Mouse (Mus musculus): ENCODE measurements around the gene Slc4a11. TPM values are rescaled to one million over a fixed set of nuclear protein-coding genes. Genes with fewer than 3 reads are reported as not detected.

Gene Slc4a11
- polyA plus RNA-seq, 1 experiment from 2014 or later = 0.14 TPM

DNA sequence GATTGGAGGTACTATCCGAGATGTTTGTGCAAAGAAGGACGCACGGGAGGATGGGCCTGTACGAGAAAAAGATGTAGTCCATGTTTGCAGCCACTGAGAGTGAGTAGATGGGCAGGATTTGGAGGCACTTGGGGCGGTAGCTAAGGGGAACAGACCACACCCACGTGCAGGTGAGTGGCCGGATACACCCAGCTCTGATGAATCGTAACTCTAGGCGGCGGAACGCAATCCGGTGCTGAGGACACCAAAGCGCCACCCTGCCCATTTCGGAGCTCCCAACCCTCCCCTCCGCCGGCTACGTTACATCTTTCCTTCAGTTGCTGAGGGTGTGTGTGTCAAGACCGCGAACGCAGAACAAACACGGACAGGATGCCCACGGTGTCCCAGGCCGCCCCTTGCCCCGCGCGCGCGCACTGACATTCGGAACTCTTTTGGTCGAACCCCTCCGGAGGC, 593 bp downstream of the Slc4a11 start:
- Histone ChIP-seq H3K4me3 (ENCODE audit: low read depth, low read length) (peak overlapping the region; percentile 55), H3K4me2 (ENCODE audit: low read length) (peak overlapping the region; percentile 100), H3K27ac (ENCODE audit: low read depth) (no peak overlapping the region), H3K27me3 (replicated peaks; ENCODE audit: control insufficient read depth, insufficient read depth, low read length) (peaks cover 46% of the 10 kb centered on the region), H3K9me3 (ENCODE audit: control insufficient read depth, low read length) (no peaks in the 10 kb centered on the region), H3K9ac (ENCODE audit: low read length) (peak overlapping the region; percentile 36), H3K4me1 (replicated peaks; ENCODE audit: control insufficient read depth, insufficient read depth, low read length) (0 out of 2 replicates have a peak, but pooled peaks cover 3% of the 10 kb centered on the region), H3K36me3 (ENCODE audit: control insufficient read depth, insufficient read depth, low read length) (no peaks in the 10 kb centered on the region)
- ATAC-seq (replicated peaks; ENCODE audit: low FRiP score, low TSS enrichment, low read depth) (peak; percentile 43), DNase-seq (ENCODE audit: low spot score) (peak; percentile 56)
- under 1% methylated on average over 31 of the region's 31 CpGs for WGBS

DNA sequence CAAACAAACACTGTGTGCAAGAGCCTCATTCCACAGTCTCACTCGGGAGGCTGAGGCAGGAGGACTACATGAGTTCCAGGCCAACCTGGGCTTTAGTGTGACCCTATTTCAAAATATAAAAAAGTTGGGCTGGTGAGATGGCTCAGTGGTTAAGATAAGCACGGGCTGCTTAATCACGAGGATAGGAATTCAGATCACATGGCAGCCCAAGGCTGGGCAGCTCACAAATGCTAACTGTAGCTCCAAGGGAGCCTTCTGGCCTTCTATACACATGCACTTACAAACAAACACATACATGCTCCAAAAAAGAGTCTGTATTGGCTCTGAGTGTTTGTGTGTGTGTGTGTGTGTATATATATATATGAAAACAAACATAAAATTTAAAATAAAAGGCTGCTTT, 3.8 kb downstream of the Slc4a11 start:
- Histone ChIP-seq H3K27me3 (replicated peaks; ENCODE audit: control insufficient read depth, insufficient read depth, low read length) (peaks cover 36% of the 10 kb centered on the region), H3K4me3 (ENCODE audit: low read depth, low read length) (no peak overlapping the region), H3K4me2 (ENCODE audit: low read length) (no peak overlapping the region), H3K27ac (ENCODE audit: low read depth) (no peak overlapping the region), H3K4me1 (replicated peaks; ENCODE audit: control insufficient read depth, insufficient read depth, low read length) (0 out of 2 replicates have a peak, but pooled peaks cover 3% of the 10 kb centered on the region), H3K9ac (ENCODE audit: low read length) (no peak overlapping the region), H3K9me3 (ENCODE audit: control insufficient read depth, low read length) (no peaks in the 10 kb centered on the region), H3K36me3 (ENCODE audit: control insufficient read depth, insufficient read depth, low read length) (no peaks in the 10 kb centered on the region)
- DNase-seq (ENCODE audit: low spot score) = no peak
- ATAC-seq (replicated peaks; ENCODE audit: low FRiP score, low TSS enrichment, low read depth) = no peak
- WGBS = 42% methylated on average over 3 of the region's 3 CpGs

DNA sequence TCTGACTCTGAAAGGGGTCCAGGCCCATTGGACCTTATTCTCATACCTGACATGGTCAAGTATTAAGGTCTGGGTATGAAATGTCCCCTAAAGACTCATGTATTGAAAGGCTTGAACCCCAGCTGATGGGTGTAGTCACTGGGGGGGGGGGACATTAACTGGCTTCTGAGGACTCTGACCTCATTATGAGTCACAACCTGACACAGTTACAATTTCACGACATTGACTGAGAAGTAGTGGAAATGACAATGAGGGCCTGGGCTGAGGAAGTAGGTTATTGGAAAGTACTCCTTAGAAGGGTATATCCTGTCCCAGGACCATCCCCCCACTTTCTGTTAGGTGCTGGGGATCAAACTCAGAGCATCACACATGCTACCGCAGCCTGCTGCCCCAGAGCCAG, 8.3 kb downstream of the Slc4a11 start:
- H3K9ac ChIP-seq (ENCODE audit: low read length) = no peak overlapping the region
- 79% methylated on average over 2 of the region's 2 CpGs for WGBS
- DNase-seq (ENCODE audit: low spot score) (no peak), ATAC-seq (replicated peaks; ENCODE audit: low FRiP score, low TSS enrichment, low read depth) (no peak)
- H3K27ac ChIP-seq (ENCODE audit: low read depth) = no peak overlapping the region
- H3K4me3 ChIP-seq (ENCODE audit: low read depth, low read length) = no peak overlapping the region
- H3K9me3 ChIP-seq (ENCODE audit: control insufficient read depth, low read length) = no peaks in the 10 kb centered on the region
- H3K4me1 ChIP-seq (replicated peaks; ENCODE audit: control insufficient read depth, insufficient read depth, low read length) = no peaks in the 10 kb centered on the region
- no peaks in the 10 kb centered on the region for H3K27me3 ChIP-seq (replicated peaks; ENCODE audit: control insufficient read depth, insufficient read depth, low read length)
- H3K4me2 ChIP-seq (ENCODE audit: low read length) = no peak overlapping the region
- H3K36me3 ChIP-seq (ENCODE audit: control insufficient read depth, insufficient read depth, low read length) = peaks cover 8% of the 10 kb centered on the region; the same call in 1 of the 2 replicates

DNA sequence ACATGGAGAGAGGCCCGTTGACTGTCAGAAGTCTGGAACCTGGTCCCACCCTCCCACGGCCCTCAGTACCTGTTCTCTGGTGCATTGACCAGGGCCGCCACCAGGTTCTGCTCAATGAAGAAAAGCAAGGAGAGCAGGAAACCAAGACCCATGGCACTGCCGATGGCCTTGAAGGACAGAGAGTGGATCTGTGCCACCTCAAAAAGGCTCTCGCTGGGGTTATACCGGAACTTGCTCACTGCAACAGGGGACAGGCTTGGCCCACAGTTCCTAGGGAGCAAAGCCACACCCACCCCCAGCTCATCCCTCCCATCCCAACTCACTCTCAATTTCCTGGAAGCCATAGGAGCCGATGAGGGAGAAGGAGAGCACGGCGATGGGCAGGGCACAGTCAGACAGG, 11.9 kb downstream of the Slc4a11 start:
- H3K4me2 ChIP-seq (ENCODE audit: low read length) = no peak overlapping the region
- H3K4me1 ChIP-seq (replicated peaks; ENCODE audit: control insufficient read depth, insufficient read depth, low read length) = no peaks in the 10 kb centered on the region
- no peaks in the 10 kb centered on the region for H3K9me3 ChIP-seq (ENCODE audit: control insufficient read depth, low read length)
- peaks cover 32% of the 10 kb centered on the region for H3K36me3 ChIP-seq (ENCODE audit: control insufficient read depth, insufficient read depth, low read length)
- DNase-seq (ENCODE audit: low spot score) (no peak), ATAC-seq (replicated peaks; ENCODE audit: low FRiP score, low TSS enrichment, low read depth) (no peak)
- H3K4me3 ChIP-seq (ENCODE audit: low read depth, low read length) = no peak overlapping the region
- no peak overlapping the region for H3K9ac ChIP-seq (ENCODE audit: low read length)
- WGBS = 87% methylated on average over 9 of the region's 9 CpGs
- no peaks in the 10 kb centered on the region for H3K27me3 ChIP-seq (replicated peaks; ENCODE audit: control insufficient read depth, insufficient read depth, low read length)
- H3K27ac ChIP-seq (ENCODE audit: low read depth) = no peak overlapping the region

DNA sequence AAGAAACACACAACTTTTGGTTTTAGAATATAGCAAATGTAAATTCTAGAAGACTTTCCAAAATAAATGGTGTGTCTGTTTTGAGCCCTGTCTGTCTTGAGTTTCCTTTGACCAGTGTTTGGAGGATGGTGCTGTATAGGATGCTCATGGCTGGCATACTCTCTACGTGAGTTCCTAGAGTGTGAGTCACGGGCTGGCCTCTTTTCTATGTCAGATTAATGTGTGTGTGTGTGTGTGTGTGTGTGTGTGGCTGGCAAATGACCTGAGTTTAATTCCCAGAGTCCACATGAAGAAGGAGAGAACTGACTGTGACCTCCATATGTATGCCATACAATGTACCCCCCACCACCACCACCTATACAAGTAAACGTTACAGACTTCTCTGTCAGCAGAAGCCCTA, 15.8 kb downstream of the Slc4a11 start:
- H3K27me3 ChIP-seq (replicated peaks; ENCODE audit: control insufficient read depth, insufficient read depth, low read length) = no peaks in the 10 kb centered on the region
- no peak for ATAC-seq (replicated peaks; ENCODE audit: low FRiP score, low TSS enrichment, low read depth)
- H3K4me2 ChIP-seq (ENCODE audit: low read length) = no peak overlapping the region
- no peak overlapping the region for H3K4me3 ChIP-seq (ENCODE audit: low read depth, low read length)
- H3K27ac ChIP-seq (ENCODE audit: low read depth) = no peak overlapping the region
- no peaks in the 10 kb centered on the region for H3K9me3 ChIP-seq (ENCODE audit: control insufficient read depth, low read length)
- no peak for DNase-seq (ENCODE audit: low spot score)
- H3K36me3 ChIP-seq (ENCODE audit: control insufficient read depth, insufficient read depth, low read length) = peaks cover 71% of the 10 kb centered on the region
- no peak overlapping the region for H3K9ac ChIP-seq (ENCODE audit: low read length)
- no peaks in the 10 kb centered on the region for H3K4me1 ChIP-seq (replicated peaks; ENCODE audit: control insufficient read depth, insufficient read depth, low read length)
- WGBS = 90% methylated on average over 3 of the region's 3 CpGs

DNA sequence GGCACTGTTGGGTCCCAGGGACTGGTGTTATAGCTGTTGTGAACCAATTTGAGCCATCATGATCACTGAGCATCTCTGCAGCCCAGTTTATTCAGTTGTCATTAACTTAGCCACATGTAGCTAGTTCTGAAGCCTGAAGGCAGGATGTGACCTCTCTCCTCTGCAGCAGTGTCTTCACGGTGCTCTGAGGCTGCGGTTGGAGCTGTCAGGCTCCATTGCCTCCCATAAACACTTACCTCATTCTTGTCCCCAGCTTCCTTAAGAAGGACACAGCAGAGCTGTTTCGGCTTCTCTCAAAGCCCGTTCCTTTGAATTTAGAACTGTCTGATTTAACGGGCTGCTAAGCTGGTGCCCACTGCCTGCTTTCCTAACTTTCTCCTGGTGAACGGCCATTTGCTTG, 17.4 kb downstream of the Slc4a11 start:
- Histone ChIP-seq H3K9ac (ENCODE audit: low read length) (no peak overlapping the region), H3K4me2 (ENCODE audit: low read length) (no peak overlapping the region), H3K27me3 (replicated peaks; ENCODE audit: control insufficient read depth, insufficient read depth, low read length) (no peaks in the 10 kb centered on the region), H3K4me3 (ENCODE audit: low read depth, low read length) (no peak overlapping the region), H3K36me3 (ENCODE audit: control insufficient read depth, insufficient read depth, low read length) (peaks cover 87% of the 10 kb centered on the region), H3K9me3 (ENCODE audit: control insufficient read depth, low read length) (no peaks in the 10 kb centered on the region), H3K4me1 (replicated peaks; ENCODE audit: control insufficient read depth, insufficient read depth, low read length) (no peaks in the 10 kb centered on the region), H3K27ac (ENCODE audit: low read depth) (no peak overlapping the region)
- 97% methylated on average over 6 of the region's 6 CpGs for WGBS
- DNase-seq (ENCODE audit: low spot score) = no peak
- no peak for ATAC-seq (replicated peaks; ENCODE audit: low FRiP score, low TSS enrichment, low read depth)

DNA sequence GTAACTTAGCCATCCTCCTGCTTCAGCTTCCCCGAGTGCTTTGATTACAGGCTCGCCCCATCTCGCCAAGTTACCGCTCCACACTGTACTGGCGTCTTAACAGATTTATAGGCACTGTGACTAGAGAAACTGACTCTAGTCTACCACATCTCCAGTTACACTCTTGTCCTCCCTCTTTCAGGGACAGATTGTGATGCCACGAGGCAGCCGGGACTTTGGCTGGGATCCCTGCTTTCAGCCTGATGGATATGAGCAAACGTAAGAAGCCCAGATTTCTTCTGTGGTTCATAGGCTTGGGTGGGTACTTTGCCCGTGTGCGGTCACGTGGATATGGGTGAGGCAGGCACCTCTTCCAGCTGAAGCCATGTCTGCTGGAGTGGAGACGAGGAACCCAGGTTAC, 18.2 kb downstream of the Slc4a11 start:
- H3K4me3 ChIP-seq (ENCODE audit: low read depth, low read length) = no peak overlapping the region
- H3K4me1 ChIP-seq (replicated peaks; ENCODE audit: control insufficient read depth, insufficient read depth, low read length) = no peaks in the 10 kb centered on the region
- H3K36me3 ChIP-seq (ENCODE audit: control insufficient read depth, insufficient read depth, low read length) = peaks cover 87% of the 10 kb centered on the region
- no peaks in the 10 kb centered on the region for H3K27me3 ChIP-seq (replicated peaks; ENCODE audit: control insufficient read depth, insufficient read depth, low read length)
- no peak for DNase-seq (ENCODE audit: low spot score)
- 94% methylated on average over 12 of the region's 12 CpGs for WGBS
- H3K9ac ChIP-seq (ENCODE audit: low read length) = no peak overlapping the region
- no peak overlapping the region for H3K4me2 ChIP-seq (ENCODE audit: low read length)
- H3K27ac ChIP-seq (ENCODE audit: low read depth) = no peak overlapping the region
- no peak for ATAC-seq (replicated peaks; ENCODE audit: low FRiP score, low TSS enrichment, low read depth)
- no peaks in the 10 kb centered on the region for H3K9me3 ChIP-seq (ENCODE audit: control insufficient read depth, low read length)

DNA sequence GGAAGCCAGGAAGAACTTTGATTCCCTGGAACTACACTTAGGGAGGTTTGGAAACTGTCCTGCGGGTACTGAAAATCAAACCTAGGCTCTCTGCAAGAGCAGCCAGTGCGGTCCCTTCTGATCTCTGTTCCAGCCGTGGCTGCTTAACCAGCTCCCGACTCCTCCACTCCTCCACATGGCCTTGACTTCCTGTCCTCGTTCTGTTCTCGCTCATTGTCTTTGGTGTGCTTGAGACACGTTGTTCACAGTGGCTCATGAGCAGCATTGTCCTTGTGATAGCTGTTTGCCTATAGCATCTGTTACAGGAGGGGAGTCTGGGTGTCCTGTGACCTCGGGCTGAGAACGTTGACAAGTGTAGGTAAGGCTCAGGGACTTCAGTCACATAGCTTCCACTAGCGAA, 20.1 kb downstream of the Slc4a11 start:
- ATAC-seq (replicated peaks; ENCODE audit: low FRiP score, low TSS enrichment, low read depth) = no peak
- Histone ChIP-seq H3K4me2 (ENCODE audit: low read length) (no peak overlapping the region), H3K4me1 (replicated peaks; ENCODE audit: control insufficient read depth, insufficient read depth, low read length) (no peaks in the 10 kb centered on the region), H3K4me3 (ENCODE audit: low read depth, low read length) (no peak overlapping the region), H3K27me3 (replicated peaks; ENCODE audit: control insufficient read depth, insufficient read depth, low read length) (no peaks in the 10 kb centered on the region), H3K27ac (ENCODE audit: low read depth) (no peak overlapping the region), H3K9ac (ENCODE audit: low read length) (no peak overlapping the region), H3K9me3 (ENCODE audit: control insufficient read depth, low read length) (no peaks in the 10 kb centered on the region), H3K36me3 (ENCODE audit: control insufficient read depth, insufficient read depth, low read length) (peaks cover 93% of the 10 kb centered on the region)
- no peak for DNase-seq (ENCODE audit: low spot score)
- 83% methylated on average over 10 of the region's 10 CpGs for WGBS

DNA sequence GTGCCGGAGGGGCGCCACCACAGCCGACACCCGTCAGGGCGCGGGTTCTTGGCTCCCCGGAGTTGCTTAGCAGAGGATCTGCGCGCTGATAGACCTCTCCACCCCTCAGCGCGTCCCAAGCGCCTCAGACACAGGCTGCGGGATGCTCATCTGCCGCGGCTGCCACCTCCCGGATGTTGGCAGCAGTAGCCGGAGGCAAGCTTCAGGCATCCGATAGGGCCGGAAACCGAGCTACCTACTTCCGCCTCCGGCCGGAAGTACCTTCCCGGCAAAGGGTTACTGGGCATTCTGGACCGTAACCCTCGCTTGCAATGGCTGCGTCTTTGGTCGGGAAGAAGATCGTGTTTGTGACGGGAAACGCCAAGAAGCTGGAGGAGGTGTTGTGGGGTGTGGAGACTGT, 29.8 kb downstream of the Slc4a11 start, which contains the start of gene Itpa:
Gene Itpa, plus strand, starts transcription at position 52 of the 400 bp plus-strand sequence.
- no peaks in the 10 kb centered on the region for H3K9me3 ChIP-seq (ENCODE audit: control insufficient read depth, low read length)
- H3K36me3 ChIP-seq (ENCODE audit: control insufficient read depth, insufficient read depth, low read length) = peaks cover 16% of the 10 kb centered on the region
- ATAC-seq (replicated peaks; ENCODE audit: low FRiP score, low TSS enrichment, low read depth) (peak; percentile 51; the same call in 1 of the 2 replicates), DNase-seq (ENCODE audit: low spot score) (peak; percentile 87)
- H3K27ac ChIP-seq (ENCODE audit: low read depth) = peak within 1 kb of the TSS; percentile 83; the same call in 1 of the 2 replicates
- peak within 1 kb of the TSS; percentile 76 for H3K4me3 ChIP-seq (ENCODE audit: low read depth, low read length)
- no peaks in the 10 kb centered on the region for H3K27me3 ChIP-seq (replicated peaks; ENCODE audit: control insufficient read depth, insufficient read depth, low read length)
- peak within 1 kb of the TSS; percentile 78 for H3K9ac ChIP-seq (ENCODE audit: low read length)
- WGBS = under 1% methylated on average over 31 of the region's 31 CpGs
- H3K4me1 ChIP-seq (replicated peaks; ENCODE audit: control insufficient read depth, insufficient read depth, low read length) = peaks cover 17% of the 10 kb centered on the region; the same call in 1 of the 2 replicates
- peak within 1 kb of the TSS; percentile 96 for H3K4me2 ChIP-seq (ENCODE audit: low read length)
